In genomic region chr9:67549811-67550501, GRCm38 (mm10) we compare ENCODE assay signal across 9 mouse cellular contexts. TPM values are rescaled to one million over a fixed set of nuclear protein-coding genes. Genes with fewer than 3 reads are reported as not detected.
A peak's percentile ranks its signal among the peaks of the same experiment; 100 is the strongest.
DNase-seq lines count a peak whose midpoint lies in the region; ATAC-seq lines count a peak whose summit lies in the region.
"Had no signal": no experiment of that assay in that cellular context is flagged by ENCODE, and none has a peak within 500 bp of the region (broad histone marks: within the 10 kb centered on the region; RNA-seq: fewer than 3 reads in every experiment).

No protein-coding gene starts in this region.

- no peak for DNase-seq in forebrain, embryonic 11.5 days (ENCODE audit: low spot score)
- DNase-seq in lung, postnatal 14 days, result no peak
- peak; percentile 33 for DNase-seq in heart, postnatal 10 days
- peak; percentile 37 for DNase-seq in neural tube, embryonic 11.5 days (ENCODE audit: low spot score)
- no peak for DNase-seq in lung, postnatal 25 days (ENCODE audit: low spot score)
- no peak for DNase-seq in left cerebral cortex, postnatal 10 days (ENCODE audit: extremely low spot score in 1 of 2, low spot score in 2 of 2)
- DNase-seq: liver, embryonic 13.5 days had no signal

- H3K4me1 ChIP-seq in forebrain, embryonic 11.5 days (replicated peaks; ENCODE audit: control insufficient read depth, insufficient read depth, low read length), result peaks cover 8% of the 10 kb centered on the region; the same call in 1 of the 2 replicates
- H3K4me1 ChIP-seq in forebrain, embryonic 13.5 days, result no peaks in the 10 kb centered on the region
- H3K4me1 ChIP-seq in lung, embryonic 16.5 days (replicated peaks; ENCODE audit: control insufficient read depth, insufficient read depth, low read length), result peaks cover 6% of the 10 kb centered on the region; the same call in 1 of the 2 replicates
- peaks cover 11% of the 10 kb centered on the region for H3K4me1 ChIP-seq in neural tube, embryonic 11.5 days (ENCODE audit: control insufficient read depth, insufficient read depth, low read length)
- H3K4me1 ChIP-seq: liver, embryonic 13.5 days had no signal

- no peaks in the 10 kb centered on the region for H3K9me3 ChIP-seq in forebrain, embryonic 11.5 days (ENCODE audit: control insufficient read depth, low read length)
- no peaks in the 10 kb centered on the region for H3K9me3 ChIP-seq in forebrain, embryonic 13.5 days (replicated peaks)
- H3K9me3 ChIP-seq in lung, embryonic 16.5 days (ENCODE audit: control insufficient read depth, low read length), result no peaks in the 10 kb centered on the region
- H3K9me3 ChIP-seq in neural tube, embryonic 11.5 days (ENCODE audit: control insufficient read depth, low read length), result no peaks in the 10 kb centered on the region
- H3K9me3 ChIP-seq: liver, embryonic 13.5 days had no signal

- no peaks in the 10 kb centered on the region for H3K27me3 ChIP-seq in forebrain, embryonic 11.5 days (ENCODE audit: control insufficient read depth, insufficient read depth, low read length)
- no peaks in the 10 kb centered on the region for H3K27me3 ChIP-seq in forebrain, embryonic 13.5 days
- no peaks in the 10 kb centered on the region for H3K27me3 ChIP-seq in lung, embryonic 16.5 days (ENCODE audit: control insufficient read depth, insufficient read depth, low read depth, low read length)
- no peaks in the 10 kb centered on the region for H3K27me3 ChIP-seq in neural tube, embryonic 11.5 days (ENCODE audit: control insufficient read depth, insufficient read depth, low read length)
- H3K27me3 ChIP-seq: liver, embryonic 13.5 days had no signal

- H3K4me3 ChIP-seq in forebrain, embryonic 11.5 days (ENCODE audit: low read depth, low read length), result no peak overlapping the region
- H3K4me3 ChIP-seq in forebrain, embryonic 13.5 days, result no peak overlapping the region
- H3K4me3 ChIP-seq in lung, embryonic 16.5 days (ENCODE audit: low read length), result no peak overlapping the region
- no peak overlapping the region for H3K4me3 ChIP-seq in neural tube, embryonic 11.5 days (ENCODE audit: low read depth, low read length)
- H3K4me3 ChIP-seq: liver, embryonic 13.5 days had no signal

- H3K9ac ChIP-seq in forebrain, embryonic 11.5 days (ENCODE audit: low read length), result no peak overlapping the region
- no peak overlapping the region for H3K9ac ChIP-seq in forebrain, embryonic 13.5 days
- no peak overlapping the region for H3K9ac ChIP-seq in lung, embryonic 16.5 days (ENCODE audit: low read length)
- H3K9ac ChIP-seq in neural tube, embryonic 11.5 days (ENCODE audit: low read length), result no peak overlapping the region
- H3K9ac ChIP-seq: liver, embryonic 13.5 days had no signal

- WGBS in forebrain, embryonic 11.5 days, result 94% methylated on average over 8 of the region's 8 CpGs
- WGBS in forebrain, embryonic 13.5 days, result 96% methylated on average over 8 of the region's 8 CpGs
- WGBS in lung, embryonic 16.5 days, result 82% methylated on average over 8 of the region's 8 CpGs
- WGBS in neural tube, embryonic 11.5 days, result 85% methylated on average over 8 of the region's 8 CpGs

- H3K27ac ChIP-seq in forebrain, embryonic 11.5 days (ENCODE audit: low read depth, low read length), result 0 out of 2 replicates have a peak overlapping the region, but pooled peaks have one; percentile 12
- H3K27ac ChIP-seq in forebrain, embryonic 13.5 days, result no peak overlapping the region
- no peak overlapping the region for H3K27ac ChIP-seq in lung, embryonic 16.5 days (ENCODE audit: low read length)
- peak overlapping the region; percentile 53; the same call in 1 of the 2 replicates for H3K27ac ChIP-seq in neural tube, embryonic 11.5 days (ENCODE audit: low read depth, low read length)
- H3K27ac ChIP-seq: liver, embryonic 13.5 days had no signal

- intact Hi-C loops in heart, postnatal 10 days (cut with DNase I), result no loop called here
- intact Hi-C loops in left cerebral cortex, postnatal 10 days (cut with DNase I), result no loop called here

- H3K4me2 ChIP-seq in forebrain, embryonic 11.5 days (ENCODE audit: low read depth, low read length, severe bottlenecking), result no peak overlapping the region
- no peak overlapping the region for H3K4me2 ChIP-seq in forebrain, embryonic 13.5 days
- H3K4me2 ChIP-seq in lung, embryonic 16.5 days (ENCODE audit: low read depth, low read length), result no peak overlapping the region
- H3K4me2 ChIP-seq in neural tube, embryonic 11.5 days (ENCODE audit: low read depth), result no peak overlapping the region
- H3K4me2 ChIP-seq: liver, embryonic 13.5 days had no signal

- no peak for ATAC-seq in forebrain, embryonic 11.5 days (replicated peaks; ENCODE audit: low FRiP score)
- ATAC-seq in forebrain, embryonic 13.5 days, result no peak
- ATAC-seq in lung, embryonic 16.5 days (ENCODE audit: low read depth), result 0 out of 2 replicates have a peak, but pooled peaks have one; percentile 28
- ATAC-seq in neural tube, embryonic 11.5 days (ENCODE audit: insufficient read depth, low FRiP score, low TSS enrichment), result no peak

- H3K36me3 ChIP-seq in forebrain, embryonic 11.5 days (ENCODE audit: control insufficient read depth, insufficient read depth, low read length), result no peaks in the 10 kb centered on the region
- 0 out of 2 replicates have a peak, but pooled peaks cover 3% of the 10 kb centered on the region for H3K36me3 ChIP-seq in forebrain, embryonic 13.5 days (ENCODE audit: poor library complexity, severe bottlenecking)
- no peaks in the 10 kb centered on the region for H3K36me3 ChIP-seq in lung, embryonic 16.5 days (ENCODE audit: control insufficient read depth, insufficient read depth, low read length)
- H3K36me3 ChIP-seq in neural tube, embryonic 11.5 days (ENCODE audit: control insufficient read depth, insufficient read depth, low read length), result no peaks in the 10 kb centered on the region
- H3K36me3 ChIP-seq: liver, embryonic 13.5 days had no signal

RNA-seq across cellular contexts. Expression of gene Tln2, which starts 9.5 kb away (rescaled TPM):
- 19.2 and 22.9 TPM in 2 replicates for polyA plus RNA-seq in forebrain, embryonic 11.5 days (2014; fragmentation: Nextera tagmentation; extraction: Ambion mirVana)
- 18.5 and 20.0 TPM in 2 replicates for polyA plus RNA-seq in forebrain, embryonic 13.5 days (2015; fragmentation: Nextera tagmentation; extraction: Ambion mirVana)
- 9.9 and 11.1 TPM in 2 replicates for polyA plus RNA-seq in lung, embryonic 16.5 days (2015; fragmentation: Nextera tagmentation; extraction: Ambion mirVana)
- 10 to 100 TPM; 86.0 to 96.7 TPM for total RNA-seq in heart, postnatal 10 days (2021)
- 14.6 and 17.5 TPM in 2 replicates for polyA plus RNA-seq in neural tube, embryonic 11.5 days (2014; fragmentation: Nextera tagmentation; extraction: Ambion mirVana)
- total RNA-seq in left cerebral cortex, postnatal 10 days (2021), result 100 to 1,000 TPM; 121 to 123 TPM

Comparison
In these comparisons a context has a peak if more than half of its experiments do, and no peak if none do; other contexts are left out.
1. H3K27ac ChIP-seq: peak in forebrain, embryonic 11.5 days (single experiment) and neural tube, embryonic 11.5 days (single experiment); none in forebrain, embryonic 13.5 days (single experiment) and lung, embryonic 16.5 days (single experiment).
2. DNase-seq: peak in heart, postnatal 10 days (2 of 2) and neural tube, embryonic 11.5 days (single experiment); none in forebrain, embryonic 11.5 days (single experiment), lung, postnatal 14 days (single experiment), lung, postnatal 25 days (single experiment) and left cerebral cortex, postnatal 10 days (0 of 2).